15 mouse cellular contexts compared by ENCODE assay signal in genomic region chr11:118263146-118263545, GRCm38 (mm10). TPM values are rescaled to one million over a fixed set of nuclear protein-coding genes. Genes with fewer than 3 reads are reported as not detected.
DNase-seq lines count a peak whose midpoint lies in the region.
"Had no signal": no experiment of that assay in that cellular context is flagged by ENCODE, and none has a peak within 500 bp of the region (broad histone marks: within the 10 kb centered on the region; RNA-seq: fewer than 3 reads in every experiment).

No protein-coding gene starts in this region.

- intact Hi-C loops in left cerebral cortex, postnatal 14 days (cut with DNase I), result no loop called here

- DNase-seq in cerebellum, postnatal 10 days, result peak; percentile 69 to 77
- DNase-seq in cerebellum, adult 11-12 months, result no peak
- peak; percentile 27 to 52 for DNase-seq in left cerebral cortex, postnatal 14 days (ENCODE audit: low spot score in 2 of 2)
- no peak for DNase-seq in left cerebral cortex, adult 18-20 months (ENCODE audit: low spot score in 2 of 2)
- peak; percentile 43 for DNase-seq in right cerebral cortex, adult 18-20 months
- DNase-seq in right cerebral cortex, postnatal 25 days, result no peak
- DNase-seq in embryo, embryonic 10.5 days (ENCODE audit: low spot score), result no peak
- no peak for DNase-seq in heart, adult 8-10 months (ENCODE audit: low spot score)
- DNase-seq: adrenal gland, adult 2 months; cerebellum, adult 9-10 months; embryo, embryonic 11 days; gastrocnemius, postnatal 25 days; lung, adult 18-20 months; lung, postnatal 4 days; thymus, postnatal 25 days had no signal

RNA-seq across cellular contexts. Expression of gene Cyth1, which starts 14.8 kb away (rescaled TPM):
- total RNA-seq in left cerebral cortex, postnatal 14 days (2021), result 10 to 100 TPM; 62.5 to 71.8 TPM
- 10 to 100 TPM; 62.0 to 68.2 TPM for total RNA-seq in left cerebral cortex, adult 18-20 months (2021)
- total RNA-seq in heart, adult 8-10 months (2022), result 10 to 100 TPM; 34.5 to 56.9 (median 50.9) TPM

RNA-seq across cellular contexts. Expression of gene Usp36, which starts 26.9 kb away (rescaled TPM):
- 10 to 100 TPM; 24.8 to 26.3 TPM for total RNA-seq in left cerebral cortex, postnatal 14 days (2021)
- total RNA-seq in left cerebral cortex, adult 18-20 months (2021), result 10 to 100 TPM; 29.3 to 30.3 TPM
- 10 to 100 TPM; 13.2 to 14.5 (median 13.9) TPM for total RNA-seq in heart, adult 8-10 months (2022)

Comparison
In these comparisons a context has a peak if more than half of its experiments do, and no peak if none do; other contexts are left out.
1. DNase-seq: peak in cerebellum, postnatal 10 days (2 of 2), left cerebral cortex, postnatal 14 days (2 of 2) and right cerebral cortex, adult 18-20 months (single experiment); none in cerebellum, adult 11-12 months (single experiment), left cerebral cortex, adult 18-20 months (0 of 2), right cerebral cortex, postnatal 25 days (single experiment), embryo, embryonic 10.5 days (single experiment) and heart, adult 8-10 months (single experiment).